Mouse (Mus musculus): ENCODE results near the gene Mylk2.

The Mylk2 gene

DNA sequence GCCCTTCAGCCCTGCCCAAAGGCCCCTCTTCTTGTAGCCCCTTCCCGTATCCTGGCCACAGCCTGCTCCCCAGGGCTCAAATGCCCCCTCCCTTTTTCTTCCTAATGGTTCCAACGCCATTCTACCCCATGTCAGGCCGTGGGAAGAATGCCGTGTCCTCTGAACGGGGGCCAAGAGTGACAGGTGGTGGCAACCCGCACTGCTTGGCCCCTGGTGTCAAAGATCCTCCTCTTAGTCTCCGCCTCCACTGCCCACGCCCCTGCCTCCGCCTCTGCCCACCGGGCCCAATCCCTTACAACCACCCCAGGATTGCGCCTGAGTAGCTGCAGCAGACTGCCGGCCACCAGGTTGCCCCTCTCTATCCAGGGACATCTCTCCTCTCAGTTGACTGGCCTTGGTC, at the start of gene Mylk2:
Gene Mylk2 (plus strand): TSS at position 322 of the 400 bp plus-strand sequence.
- DNase-seq (ENCODE audit: low read depth, low spot score) = no peak

DNA sequence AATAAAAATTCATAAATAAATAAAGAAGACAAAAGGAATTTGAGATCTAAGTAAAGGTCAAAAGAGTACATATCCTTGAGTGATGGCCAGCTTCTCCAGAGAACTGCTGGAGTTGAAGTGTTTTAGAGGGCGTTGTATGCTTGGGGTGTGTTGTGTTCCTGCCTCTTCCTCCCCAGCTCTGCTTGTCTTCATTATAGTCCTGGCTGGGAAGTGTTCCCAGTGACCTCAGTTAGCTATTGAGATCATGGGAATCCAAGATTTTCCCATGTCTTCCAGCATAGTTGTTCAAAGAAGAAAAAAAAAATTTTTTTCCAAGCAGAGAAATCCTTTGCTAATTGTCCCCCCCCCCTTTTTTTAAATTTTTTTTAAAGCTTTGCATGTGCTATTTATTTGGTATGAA, 49.3 kb upstream of the Mylk2 start:
- no peak for DNase-seq (ENCODE audit: low read depth, low spot score)

DNA sequence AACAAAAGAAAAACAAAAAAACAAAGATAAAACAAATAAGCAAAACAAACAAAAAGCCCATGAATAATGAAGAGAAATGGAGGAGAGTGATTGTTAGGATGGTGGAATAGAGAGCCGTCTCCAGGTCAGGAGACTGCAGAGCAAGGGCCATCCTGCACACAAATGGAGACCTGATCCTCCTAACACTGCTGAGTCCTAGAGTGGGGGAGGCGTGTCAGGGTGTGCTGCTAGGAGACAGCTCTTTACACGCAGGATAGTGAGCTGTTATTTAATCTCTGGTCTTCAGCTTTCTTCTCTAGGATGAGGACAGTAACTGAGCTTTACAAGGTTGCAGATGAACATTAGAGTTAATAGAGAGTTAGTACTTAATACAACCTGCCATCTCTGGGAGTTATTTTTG, 48.5 kb upstream of the Mylk2 start:
- no peak for DNase-seq (ENCODE audit: low read depth, low spot score)

DNA sequence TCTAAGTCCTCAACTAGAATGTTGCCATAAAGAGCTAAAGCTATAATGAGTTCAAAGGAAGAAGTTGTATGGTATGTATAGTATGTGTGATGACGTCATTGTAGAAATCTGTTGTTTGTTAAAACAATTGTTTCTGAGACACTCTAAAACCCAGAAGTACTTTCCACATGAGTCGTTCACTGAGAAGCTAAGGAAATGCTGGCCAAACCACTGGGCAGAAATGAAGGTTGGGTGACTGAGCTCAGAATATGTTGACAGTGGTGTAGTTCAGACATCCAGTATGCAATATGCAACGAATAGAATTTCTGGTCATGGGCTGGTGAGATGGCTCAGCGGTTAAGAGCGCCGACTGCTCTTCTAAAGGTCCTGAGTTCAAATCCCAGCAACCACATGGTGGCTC, 47.8 kb upstream of the Mylk2 start:
- DNase-seq (ENCODE audit: low read depth, low spot score) = no peak

DNA sequence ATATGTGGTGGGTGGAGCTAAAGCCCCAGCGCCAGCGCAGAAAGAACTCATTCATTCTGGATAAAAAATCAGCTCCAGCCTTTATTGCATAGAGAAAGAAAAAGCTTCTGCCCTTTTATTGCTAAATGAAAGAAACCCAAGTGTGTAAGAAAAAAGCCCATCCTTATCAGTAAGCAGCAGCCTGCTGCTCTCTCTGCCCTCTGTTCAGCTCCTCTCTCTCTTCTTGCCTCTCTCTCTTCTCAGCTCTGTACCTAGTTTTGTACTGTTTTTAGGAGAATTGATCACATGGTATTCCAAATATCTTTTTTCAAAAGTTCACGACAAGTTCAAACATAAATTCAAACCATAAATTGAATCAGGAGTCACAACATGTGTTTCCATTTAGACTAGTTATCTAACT, 32.9 kb upstream of the Mylk2 start:
- DNase-seq (ENCODE audit: low read depth, low spot score) = no peak

DNA sequence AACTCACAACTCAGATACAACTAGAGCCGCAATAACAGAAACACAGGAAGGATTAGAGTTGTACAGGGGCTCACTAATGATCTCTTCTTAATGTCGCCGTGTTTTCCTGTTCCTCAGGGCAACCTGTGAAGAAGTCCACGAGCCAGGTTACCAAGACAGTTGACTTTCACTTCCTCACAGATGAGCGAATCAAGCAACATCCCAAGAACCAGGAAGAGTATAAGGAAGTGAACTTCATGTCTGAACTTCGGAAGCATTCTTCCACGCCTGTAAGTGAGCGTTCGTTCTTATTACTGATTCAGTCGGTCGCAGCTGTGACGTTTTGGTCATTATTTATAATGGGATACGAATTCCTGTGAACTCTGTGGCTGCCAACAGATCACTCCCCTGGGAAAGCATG, 30.3 kb upstream of the Mylk2 start:
- no peak for DNase-seq (ENCODE audit: low read depth, low spot score)

DNA sequence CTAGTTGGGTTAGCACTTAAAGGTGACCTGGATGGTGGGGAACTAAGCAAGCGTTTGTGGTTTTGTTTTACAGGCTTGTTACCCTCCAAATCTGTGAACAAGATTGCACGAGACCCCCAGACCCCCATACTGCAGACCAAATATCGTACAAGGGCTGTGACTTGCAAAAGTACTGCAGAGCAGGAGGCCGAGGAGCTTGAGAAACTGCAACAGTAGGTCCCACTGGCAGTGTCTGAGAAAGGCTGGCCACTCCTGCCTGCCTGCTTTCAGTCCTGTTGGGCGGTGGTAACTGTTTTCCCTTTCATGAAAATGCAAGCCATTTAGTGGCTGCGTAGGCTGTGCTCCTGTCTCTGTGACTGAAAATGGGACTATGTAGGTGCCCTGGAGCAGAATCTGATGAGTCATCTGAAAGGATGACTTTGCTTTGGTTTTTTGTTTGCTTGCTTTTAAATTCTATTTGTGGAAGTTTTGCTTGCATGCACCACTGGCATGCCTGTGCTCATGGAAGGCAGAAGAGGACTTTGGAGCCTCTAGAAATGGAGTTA, 27.0 kb upstream of the Mylk2 start:
- DNase-seq (ENCODE audit: low read depth, low spot score) = no peak

DNA sequence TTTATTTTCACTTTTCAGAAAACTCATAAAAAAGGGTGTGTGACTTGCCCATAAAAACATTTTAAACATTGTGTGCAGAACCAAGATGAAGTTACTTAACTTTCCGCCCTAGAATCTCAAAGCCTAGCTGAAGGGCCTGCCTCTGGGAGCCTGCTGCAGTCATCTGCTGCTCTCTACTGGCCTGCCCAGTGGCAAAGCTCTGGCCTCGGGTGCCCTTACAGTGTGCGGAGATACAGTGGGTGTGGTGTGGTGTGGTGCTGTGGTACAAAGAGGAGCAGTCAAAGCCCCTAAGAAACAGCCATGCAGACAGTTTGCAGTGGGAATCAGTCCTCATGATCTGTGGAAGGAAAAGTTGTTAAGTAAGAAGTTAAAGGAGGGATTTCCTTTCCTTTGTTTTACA, 23.9 kb upstream of the Mylk2 start:
- DNase-seq (ENCODE audit: low read depth, low spot score) = no peak

DNA sequence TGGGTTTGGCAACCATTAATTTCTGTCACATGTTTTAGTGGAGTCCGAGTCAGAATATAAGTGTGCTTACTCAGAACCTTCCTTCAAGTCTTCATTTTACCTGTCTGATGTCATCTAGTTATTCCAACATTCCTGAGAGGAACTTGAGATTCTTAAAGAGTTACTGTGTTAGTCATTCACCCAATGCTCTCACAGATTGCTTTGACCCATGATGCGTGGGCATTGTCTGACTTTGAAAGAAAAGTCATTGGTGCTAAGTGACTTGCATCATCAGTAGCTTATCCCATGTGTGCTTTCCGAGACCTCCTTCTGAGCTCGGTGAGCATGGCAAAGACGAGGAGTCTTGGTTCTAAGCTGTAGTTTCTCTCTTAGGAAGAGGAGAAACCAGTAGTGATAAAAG, 22.4 kb upstream of the Mylk2 start:
- DNase-seq (ENCODE audit: low read depth, low spot score) = no peak

DNA sequence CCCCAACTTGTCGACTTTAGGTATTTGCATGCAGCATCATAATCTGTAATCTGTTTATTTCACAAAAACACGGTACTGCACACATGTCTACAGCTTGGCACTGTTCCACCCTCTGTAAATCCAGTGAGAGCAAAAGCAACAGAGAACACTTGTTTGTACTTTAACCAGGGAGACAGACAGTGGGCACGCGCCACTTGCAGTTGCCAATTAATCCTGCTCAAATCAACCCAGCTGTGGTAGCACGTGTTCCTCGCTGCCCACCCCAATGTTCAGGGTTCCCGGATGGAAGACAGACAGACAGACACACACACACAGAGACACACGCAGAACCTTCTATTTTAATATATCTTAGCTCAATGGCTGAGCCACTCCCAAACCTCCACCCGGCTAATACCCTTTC, 15.3 kb upstream of the Mylk2 start:
- DNase-seq (ENCODE audit: low read depth, low spot score) = no peak

DNA sequence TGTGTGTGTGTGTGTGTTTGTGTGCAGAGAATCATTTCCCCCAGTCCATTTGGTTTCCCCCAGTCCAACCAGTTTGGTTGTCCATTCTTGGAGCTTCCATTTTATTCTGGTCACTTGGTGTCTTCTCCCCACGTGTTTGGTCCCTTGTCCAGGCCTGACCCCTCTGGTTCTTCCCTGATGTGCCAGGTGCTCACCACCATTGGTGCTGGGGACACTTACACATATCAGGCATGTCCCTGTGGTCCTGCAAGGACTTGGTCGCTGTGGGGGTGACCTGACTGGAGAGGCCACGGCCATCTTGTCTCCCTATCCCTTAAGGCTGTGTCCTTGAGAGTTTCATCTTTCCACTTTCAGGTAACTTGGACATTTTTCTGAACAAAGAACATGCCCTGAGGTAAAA, 14.2 kb upstream of the Mylk2 start:
- no peak for DNase-seq (ENCODE audit: low read depth, low spot score)

DNA sequence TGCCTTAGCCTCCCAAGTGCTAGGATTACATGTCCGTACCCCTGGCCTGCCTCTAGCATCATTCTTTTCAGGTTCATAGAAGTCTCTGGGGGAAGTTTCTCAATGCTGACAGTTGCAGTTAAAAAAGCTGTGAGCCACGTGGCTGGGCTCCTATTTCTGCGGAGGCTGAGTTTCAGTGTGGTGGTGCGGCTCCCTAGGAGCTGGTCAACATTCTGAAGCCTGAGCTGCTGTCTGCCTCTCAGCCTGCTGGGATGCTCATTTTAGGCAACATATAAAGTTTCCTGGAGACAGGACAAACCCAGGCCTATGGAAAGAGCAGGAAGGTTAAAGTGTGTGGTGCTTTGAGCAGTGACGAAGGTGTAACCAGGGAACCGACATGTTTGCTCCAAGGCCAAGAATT, 12.1 kb upstream of the Mylk2 start:
- no peak for DNase-seq (ENCODE audit: low read depth, low spot score)

DNA sequence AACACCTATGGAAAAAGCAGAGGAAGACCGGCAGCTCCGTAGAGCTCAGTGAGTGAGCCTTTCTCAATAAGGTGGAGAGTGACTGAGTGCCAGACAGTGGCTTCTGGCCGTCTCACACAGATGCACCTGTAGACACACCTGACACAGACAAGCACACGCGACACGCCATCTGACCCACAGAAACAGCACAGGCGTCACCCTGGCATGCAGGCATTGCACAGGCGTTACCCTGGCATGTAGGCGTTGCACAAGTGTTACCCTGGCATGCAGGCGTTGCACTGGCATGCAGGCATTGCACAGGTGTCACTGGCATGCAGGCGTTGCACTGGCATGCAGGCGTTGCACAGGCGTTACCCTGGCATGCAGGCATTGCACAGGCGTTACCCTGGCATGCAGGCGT, 9.9 kb upstream of the Mylk2 start:
- no peak for DNase-seq (ENCODE audit: low read depth, low spot score)

DNA sequence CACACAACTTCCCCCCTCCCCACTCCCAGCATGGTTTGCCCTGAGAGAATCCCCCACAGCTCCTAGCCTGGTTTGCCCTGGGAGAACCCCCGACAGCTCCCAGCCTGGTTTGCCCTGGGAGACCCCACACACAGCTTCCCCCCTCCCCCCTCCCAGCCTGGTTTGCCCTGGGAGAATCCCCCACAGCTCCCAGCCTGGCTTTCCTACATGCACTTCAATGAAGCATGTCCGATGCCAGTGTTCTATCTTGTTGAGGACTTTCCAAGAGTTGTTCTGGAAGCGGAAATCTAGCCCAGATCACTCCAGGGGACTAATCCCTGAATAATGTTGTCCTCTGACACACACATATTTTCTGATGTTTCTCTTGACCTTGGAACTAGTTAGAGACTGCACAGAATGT, 8.5 kb upstream of the Mylk2 start:
- DNase-seq (ENCODE audit: low read depth, low spot score) = no peak

DNA sequence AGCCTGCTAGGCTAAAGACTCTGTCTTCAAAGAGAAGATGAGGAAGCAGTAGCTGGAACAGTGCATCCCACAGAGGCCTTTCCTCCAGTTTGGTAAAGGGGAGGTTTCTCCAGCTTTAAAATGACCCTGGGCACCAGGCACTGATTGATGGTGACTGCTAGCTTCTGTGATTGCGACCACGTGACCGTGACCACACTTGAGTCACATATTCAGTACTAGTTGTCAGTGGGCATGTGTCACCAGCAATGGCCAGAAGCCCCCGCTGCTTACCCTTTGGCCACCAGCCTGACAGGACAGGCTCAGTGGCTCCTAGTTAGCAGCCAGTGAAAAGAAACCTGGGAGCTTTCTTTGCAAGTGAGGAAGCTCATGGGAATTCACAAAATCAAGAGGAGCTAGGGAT, 7.6 kb upstream of the Mylk2 start:
- DNase-seq (ENCODE audit: low read depth, low spot score) = no peak

DNA sequence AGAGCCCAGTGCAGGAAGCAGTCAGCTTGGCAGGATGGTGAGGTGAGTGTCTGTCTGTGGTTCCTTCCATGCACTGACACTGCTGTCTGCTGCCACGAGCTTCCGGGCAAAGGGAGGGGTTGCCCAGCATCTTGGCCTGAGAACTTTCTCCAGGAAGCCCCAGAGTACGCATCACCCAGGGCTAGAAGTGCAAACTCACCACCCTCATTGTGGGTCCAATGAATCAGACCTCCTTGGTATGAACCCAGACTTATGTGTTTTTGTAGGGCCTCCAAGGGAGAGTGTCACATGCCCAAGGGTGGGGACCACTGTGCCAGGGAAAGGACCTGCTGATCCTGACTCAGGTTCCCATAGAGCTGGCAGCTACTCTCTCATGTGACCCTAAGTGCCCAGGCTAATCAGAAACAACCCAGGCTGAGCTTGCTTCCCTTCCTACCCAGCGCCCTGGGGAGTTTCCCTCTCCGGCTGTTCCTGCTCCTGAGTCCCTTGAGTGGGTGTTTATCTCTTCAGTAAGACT, 7.0 kb upstream of the Mylk2 start:
- no peak for DNase-seq (ENCODE audit: low read depth, low spot score)

DNA sequence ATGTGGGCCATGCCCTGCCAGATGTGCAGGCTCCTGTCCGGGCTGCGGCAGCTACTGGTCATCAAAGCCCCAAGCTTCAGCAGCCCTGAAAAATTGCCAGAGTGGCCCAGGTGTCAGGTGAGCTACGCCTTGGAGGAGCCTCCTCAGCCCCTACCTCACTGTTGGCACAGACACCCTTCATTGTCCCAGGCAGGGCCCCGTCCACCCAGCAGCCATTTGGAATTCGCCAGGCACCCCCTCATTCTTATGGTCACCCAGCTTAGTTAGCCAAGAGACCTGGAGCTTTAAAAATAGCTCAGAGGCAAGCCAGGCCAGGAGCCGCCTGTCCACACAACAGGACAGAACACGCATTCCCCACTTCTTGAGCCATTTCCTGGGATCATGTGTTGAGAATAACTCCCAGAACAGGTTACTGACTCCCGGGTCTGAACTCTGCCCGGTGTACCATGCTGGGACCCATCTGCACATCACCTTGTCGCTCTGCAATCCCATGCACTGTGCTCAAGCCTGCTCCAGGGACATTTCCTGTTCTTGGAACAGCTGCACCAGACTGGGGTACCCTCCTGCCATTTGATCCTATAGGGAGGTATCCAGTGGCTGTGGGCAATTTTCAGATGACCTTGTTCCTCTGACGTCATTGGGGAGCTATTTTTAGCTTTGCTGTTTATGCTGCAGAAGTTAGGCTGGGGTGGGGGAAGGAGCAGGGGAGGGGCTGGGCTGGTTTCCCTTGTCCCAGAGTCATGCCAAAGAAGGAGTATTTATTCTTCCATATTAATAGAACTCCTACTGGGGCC, 5.9 kb upstream of the Mylk2 start:
- no peak for DNase-seq (ENCODE audit: low read depth, low spot score)

DNA sequence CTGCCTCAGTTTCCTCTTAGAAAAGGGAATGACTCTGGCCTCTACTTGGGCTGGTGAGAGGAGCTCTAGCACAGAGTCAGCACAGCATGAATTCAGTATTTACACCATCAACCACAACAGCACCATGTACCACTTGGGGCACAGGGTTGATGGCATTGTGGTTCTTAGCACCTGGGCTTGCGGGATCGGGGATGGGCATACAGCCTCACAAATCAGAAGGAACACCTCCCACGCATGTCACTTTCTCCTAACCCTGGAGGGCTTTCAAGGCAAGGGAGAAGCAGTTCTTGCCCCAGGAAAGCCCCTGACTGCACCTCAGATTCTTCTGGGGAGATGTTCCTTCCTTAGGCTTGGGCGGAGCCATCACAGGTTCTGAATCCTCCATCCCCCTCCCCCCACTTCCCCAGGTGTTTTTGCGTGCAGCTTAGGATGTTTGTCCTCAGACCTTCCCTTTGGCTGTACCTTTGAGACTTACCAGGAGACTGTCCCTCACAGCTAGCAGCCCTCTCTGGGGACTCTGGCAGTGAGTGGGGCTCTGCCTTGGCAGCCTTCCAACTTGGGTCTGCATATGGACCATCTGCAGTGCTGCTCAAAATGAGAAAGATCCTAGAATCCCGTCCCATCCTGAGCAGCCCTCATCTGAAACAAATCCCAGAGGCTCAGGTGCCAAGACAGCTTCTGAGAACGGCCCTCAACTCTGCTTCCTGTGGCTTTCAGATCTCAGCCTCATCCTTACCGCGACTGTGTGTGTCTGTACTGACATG, 4.7 kb upstream of the Mylk2 start:
- DNase-seq (ENCODE audit: low read depth, low spot score) = no peak

DNA sequence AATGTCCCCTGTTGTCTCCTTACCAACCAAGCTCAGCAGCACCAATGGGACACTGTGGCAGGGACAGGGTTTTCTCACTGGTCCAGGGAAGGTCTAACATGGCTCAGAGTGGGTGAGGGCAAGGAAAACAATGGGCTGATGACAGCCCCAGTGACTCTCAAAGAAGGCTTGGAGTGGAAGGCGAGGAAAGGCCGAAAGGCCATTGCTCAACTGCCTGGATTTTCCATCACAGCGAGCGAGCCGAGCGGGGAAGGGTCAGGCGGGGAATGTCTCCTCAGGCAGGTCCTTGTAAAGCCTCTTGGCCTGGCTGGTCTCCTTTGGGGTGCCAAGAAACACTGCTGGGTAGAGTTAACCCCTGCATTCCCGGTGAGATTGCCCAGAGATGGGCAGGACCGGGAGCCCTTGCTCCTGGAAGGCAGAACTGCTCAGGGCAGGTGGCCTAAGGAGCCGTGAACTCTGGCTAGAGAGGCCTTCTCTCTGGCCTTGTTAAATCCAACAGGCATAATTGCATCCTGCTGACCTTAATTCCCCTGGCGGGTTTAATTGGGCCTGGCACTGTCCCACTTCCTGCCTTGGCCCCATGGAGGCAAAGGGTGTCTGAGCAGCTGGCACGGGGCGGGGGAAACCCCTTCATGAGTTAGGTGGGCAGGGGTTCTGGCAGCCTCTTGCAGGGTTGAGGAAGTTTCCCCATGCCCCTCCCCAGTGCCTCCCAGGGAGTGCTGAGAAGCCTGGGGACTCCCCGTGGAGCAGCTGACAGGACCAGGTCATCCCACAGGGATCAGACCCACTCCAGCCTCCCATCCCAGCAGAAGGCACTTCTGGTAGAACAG, 3.8 kb upstream of the Mylk2 start:
- no peak for DNase-seq (ENCODE audit: low read depth, low spot score)

DNA sequence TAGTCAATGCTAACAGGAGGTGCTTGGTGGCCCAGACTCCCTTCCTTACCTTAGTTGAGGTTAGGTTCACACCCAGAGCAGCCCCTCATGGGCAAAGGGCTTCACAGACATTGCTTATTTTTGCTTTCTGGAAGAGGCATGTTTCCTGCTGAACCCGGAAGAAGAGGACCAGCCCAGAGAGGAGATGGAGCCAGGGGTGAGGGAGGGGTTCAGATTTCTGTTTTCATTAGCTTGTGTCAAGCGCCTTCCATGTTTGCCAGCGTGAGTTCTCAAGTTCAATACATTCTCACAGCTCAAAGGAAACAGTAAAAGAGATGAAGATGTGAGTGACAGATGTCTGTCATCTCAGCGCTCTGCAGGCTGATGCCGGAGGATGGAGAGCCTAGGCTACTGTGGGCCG, 1.3 kb upstream of the Mylk2 start:
- no peak for DNase-seq (ENCODE audit: low read depth, low spot score)

DNA sequence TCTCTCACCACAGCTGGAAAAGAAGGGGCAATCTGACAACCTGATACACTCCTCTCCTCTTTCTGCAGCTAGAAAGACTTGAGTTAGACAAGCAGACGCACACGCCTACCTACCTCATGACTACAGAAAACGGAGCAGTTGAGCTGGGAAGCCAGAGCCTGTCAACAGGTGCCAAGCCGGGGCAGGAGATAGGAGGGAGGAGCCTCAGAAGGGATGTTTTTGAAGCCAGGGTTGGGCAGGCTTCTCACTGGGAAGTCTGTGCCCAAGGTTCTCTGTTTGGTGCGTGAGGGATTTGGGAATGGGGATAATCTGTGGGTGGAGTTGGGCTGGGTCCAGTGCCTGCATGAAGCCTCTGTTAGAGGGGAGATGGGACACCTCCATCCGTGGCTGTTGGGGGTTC, 280 bp downstream of the Mylk2 start:
- DNase-seq (ENCODE audit: low read depth, low spot score) = no peak

DNA sequence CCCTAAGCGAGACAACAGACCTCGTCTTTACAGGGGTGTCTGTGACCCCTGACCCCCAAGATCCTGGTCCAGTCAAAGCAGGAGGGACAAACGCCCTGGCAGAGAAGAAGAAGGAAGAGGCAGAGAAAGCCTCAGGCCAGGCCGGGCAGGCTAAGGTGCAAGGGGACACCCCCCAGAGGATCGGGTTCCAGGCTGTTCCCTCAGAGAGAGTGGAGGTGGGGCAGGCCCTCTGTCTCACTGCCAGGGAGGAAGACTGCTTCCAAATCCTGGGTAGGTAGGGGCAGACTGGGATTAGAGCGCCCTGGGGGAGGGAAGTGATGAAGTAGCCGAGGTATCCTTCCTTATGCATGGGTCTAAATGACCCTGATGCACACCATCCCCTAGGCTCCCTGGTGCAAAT, 2.3 kb downstream of the Mylk2 start:
- DNase-seq (ENCODE audit: low read depth, low spot score) = no peak
